Mouse (Mus musculus) gonadal fat pad, adult 2 months (tissue): ENCODE measurements around the gene Yipf3. TPM values are rescaled to one million over a fixed set of nuclear protein-coding genes. Genes with fewer than 3 reads are reported as not detected.

Experiments
- DNase-seq: peaks from one replicate; pipeline ENCODE4 v3.0.0-alpha.2; 2012; ENCODE audit warnings: low read depth
- polyA plus RNA-seq: library from polyadenylated mRNA; depleted of rRNA; stranded (reverse); fragments of >200 nt; gene quantifications from 2 replicates; pipeline ENCODE4 v1.2.3, GENCODE M21; 2012; rRNA removed

The Yipf3 gene
- polyA plus RNA-seq, 1 experiment: 181 TPM

DNA sequence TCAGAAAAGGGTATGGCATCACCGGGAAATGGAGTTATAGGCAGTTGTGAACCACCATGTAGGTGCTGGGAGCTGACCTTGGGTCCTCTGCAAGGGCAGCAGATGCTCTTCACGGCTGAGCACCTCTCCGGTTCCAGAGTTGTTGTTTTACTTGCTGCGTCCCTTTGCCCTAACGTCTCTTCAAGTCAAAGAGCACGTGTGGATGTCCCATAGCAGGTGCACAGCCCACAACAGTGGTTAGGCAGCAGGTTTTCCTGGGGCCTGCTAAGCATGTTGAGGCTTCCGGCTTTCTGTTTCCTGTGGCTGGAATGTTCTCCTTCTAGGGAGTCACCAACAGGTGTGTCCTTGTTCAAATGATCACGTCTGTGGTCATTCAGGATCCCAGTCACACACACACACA is 36.0 kb downstream of the Yipf3 start:
- no peak for DNase-seq

GRCm38 (mm10) chr17:46284653-46285052 is 36.8 kb downstream of the Yipf3 start:
- no peak for DNase-seq

- DNase-seq: no peak
Measured at GRCm38 (mm10) chr17:46285407-46285806, 37.5 kb downstream of the Yipf3 start.

GRCm38 (mm10) chr17:46287678-46288095 is 39.8 kb downstream of the Yipf3 start:
- DNase-seq: no peak

DNA sequence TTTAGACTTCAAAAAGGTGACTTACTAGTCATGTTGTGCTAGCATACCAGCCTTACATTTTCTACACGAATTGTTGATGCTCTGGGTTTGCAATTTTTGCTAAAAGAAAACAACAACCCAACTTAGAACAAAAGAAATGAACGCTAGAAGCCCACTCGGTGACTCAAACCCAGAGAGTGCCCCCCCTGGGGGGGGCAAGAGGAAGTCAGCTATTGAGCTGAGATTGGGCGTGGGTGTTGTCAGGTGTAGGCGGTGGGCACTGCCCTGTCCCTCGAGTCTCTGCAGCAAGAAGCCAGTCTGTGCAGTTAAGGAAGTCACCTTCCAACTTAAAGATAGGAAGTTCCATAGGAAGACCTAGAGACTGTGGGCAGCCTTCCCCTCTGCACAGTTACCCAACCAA is 48.7 kb downstream of the Yipf3 start:
- DNase-seq: no peak

GRCm38 (mm10) chr17:46297028-46297363 is 49.1 kb downstream of the Yipf3 start:
- no peak for DNase-seq

- DNase-seq: no peak
Measured at GRCm38 (mm10) chr17:46297364-46298219, 49.7 kb downstream of the Yipf3 start, which contains the start of gene Dlk2. Dlk2 (plus strand) TSS chr17:46297421.

DNA sequence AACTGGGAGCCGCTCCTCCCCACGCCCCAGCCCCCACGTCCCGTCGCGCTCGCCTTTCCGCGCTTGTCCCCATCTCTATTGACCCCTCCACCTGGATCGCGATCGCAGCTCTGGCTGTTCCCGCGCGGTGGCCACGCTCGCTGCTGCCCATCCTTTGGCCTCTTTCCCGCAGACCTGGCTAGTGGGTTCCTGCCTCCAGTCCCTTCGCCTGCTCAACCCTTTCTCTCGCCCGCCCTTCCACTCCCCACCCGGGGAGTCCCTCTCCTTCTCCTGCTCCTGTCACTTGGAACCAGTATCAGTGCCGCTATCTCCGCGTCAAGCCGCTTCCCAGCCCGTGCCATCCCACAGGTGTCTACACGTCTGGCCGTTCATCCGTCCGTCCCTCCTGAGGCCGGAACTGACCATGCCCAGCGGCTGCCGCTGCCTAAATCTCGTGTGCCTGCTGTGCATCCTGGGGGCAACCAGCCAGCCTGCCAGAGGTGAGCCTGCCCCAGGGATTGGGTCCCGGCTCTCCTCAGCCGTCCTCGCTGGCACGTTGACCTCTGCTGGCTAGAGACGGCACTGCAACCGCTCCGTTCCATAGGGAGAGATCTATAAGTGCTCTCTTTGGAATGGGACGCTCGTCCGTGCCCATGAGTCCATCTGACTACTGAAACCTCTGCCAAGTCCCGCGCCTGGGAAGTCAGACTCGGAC is 50.5 kb downstream of the Yipf3 start:
- DNase-seq: no peak

GRCm38 (mm10) chr17:46301892-46302291 is 54.0 kb downstream of the Yipf3 start:
- DNase-seq: no peak

Other genes starting within 250 kb of the Yipf3 start
- 233 and 316 TPM in 2 replicates for gene Vegfa, start 215.7 kb upstream of the Yipf3 start, polyA plus RNA-seq
- 43.8 and 49.0 TPM in 2 replicates for gene Mrps18a, start 137.1 kb upstream of the Yipf3 start, polyA plus RNA-seq
- gene Rsph9, start 103.9 kb upstream of the Yipf3 start, polyA plus RNA-seq: 10.0 and 13.0 TPM in 2 replicates
- gene Mad2l1bp, start 94.5 kb upstream of the Yipf3 start, polyA plus RNA-seq: 23.9 and 25.8 TPM in 2 replicates
- 117 and 138 TPM in 2 replicates for gene Gtpbp2, start 87.0 kb upstream of the Yipf3 start, polyA plus RNA-seq
- gene Polh, start 45.4 kb upstream of the Yipf3 start, polyA plus RNA-seq: 4.9 and 6.3 TPM in 2 replicates
- 43.0 and 44.9 TPM in 2 replicates for gene Xpo5, start 45.3 kb upstream of the Yipf3 start, polyA plus RNA-seq
- 53.0 and 62.2 TPM in 2 replicates for gene Polr1c, start within 50 bp of the Yipf3 start, polyA plus RNA-seq
- 1.2 and 1.4 TPM in 2 replicates for gene Lrrc73, start 5.5 kb downstream of the Yipf3 start, polyA plus RNA-seq
- gene Tjap1, start 34.9 kb downstream of the Yipf3 start, polyA plus RNA-seq: 28.1 and 29.4 TPM in 2 replicates
- 4.7 and 5.3 TPM in 2 replicates for gene Dlk2, start 49.3 kb downstream of the Yipf3 start, polyA plus RNA-seq
- gene Abcc10, start 80.3 kb downstream of the Yipf3 start, polyA plus RNA-seq: 11.8 and 13.8 TPM in 2 replicates
- gene Zfp318, start 135.7 kb downstream of the Yipf3 start, polyA plus RNA-seq: 11.6 and 13.4 TPM in 2 replicates
- 0.92 and 1.1 TPM in 2 replicates for gene Crip3, start 180.8 kb downstream of the Yipf3 start, polyA plus RNA-seq
- 0.10 TPM in 1 of 2 replicates, not detected in the other for gene Slc22a7, start 190.4 kb downstream of the Yipf3 start, polyA plus RNA-seq
- gene Ttbk1, start 239.6 kb downstream of the Yipf3 start, polyA plus RNA-seq: 0.43 and 0.56 TPM in 2 replicates
- gene Dnph1, start 248.6 kb downstream of the Yipf3 start, polyA plus RNA-seq: 1.4 and 3.4 TPM in 2 replicates